Mouse (Mus musculus): ENCODE data around the gene Cyp2j5. TPM values are rescaled to one million over a fixed set of nuclear protein-coding genes. Genes with fewer than 3 reads are reported as not detected.

The Cyp2j5 gene
- total and polyA plus RNA-seq, 3 experiments: not detected

Other genes starting within 250 kb of the Cyp2j5 start
- gene Cyp2j8, start 156.8 kb downstream of the Cyp2j5 start, total RNA-seq (2012; rRNA removed): not detected in 2 replicates
- gene Cyp2j8, start 156.8 kb downstream of the Cyp2j5 start, polyA plus RNA-seq (2012; ENCODE audit: insufficient read depth in 1 of 2, insufficient read length in 2 of 2, low read depth in 1 of 2, low replicate concordance in 2 of 2, missing spikeins in 1 of 2): not detected
- not detected in 2 replicates for gene Cyp2j6, start 110.5 kb downstream of the Cyp2j5 start, total RNA-seq (2012; rRNA removed)
- not detected for gene Cyp2j6, start 110.5 kb downstream of the Cyp2j5 start, polyA plus RNA-seq (2012; ENCODE audit: insufficient read depth in 1 of 2, insufficient read length in 2 of 2, low read depth in 1 of 2, low replicate concordance in 2 of 2, missing spikeins in 1 of 2)
- gene Cyp2j9, start 72.6 kb downstream of the Cyp2j5 start, total RNA-seq (2012; rRNA removed): not detected in 2 replicates
- not detected for gene Cyp2j9, start 72.6 kb downstream of the Cyp2j5 start, polyA plus RNA-seq (2012; ENCODE audit: insufficient read depth in 1 of 2, insufficient read length in 2 of 2, low read depth in 1 of 2, low replicate concordance in 2 of 2, missing spikeins in 1 of 2)
- not detected in 2 replicates for gene Gm12695, start 121.0 kb upstream of the Cyp2j5 start, total RNA-seq (2012; rRNA removed)
- not detected for gene Gm12695, start 121.0 kb upstream of the Cyp2j5 start, polyA plus RNA-seq (2012; ENCODE audit: insufficient read depth in 1 of 2, insufficient read length in 2 of 2, low read depth in 1 of 2, low replicate concordance in 2 of 2, missing spikeins in 1 of 2)